Mouse (Mus musculus): ENCODE results near the gene Fggy. TPM values are rescaled to one million over a fixed set of nuclear protein-coding genes. Genes with fewer than 3 reads are reported as not detected.

The Fggy gene
- total RNA-seq, 4 experiments from 2014 or later, result 13.7 to 19.1 (median 17.5) TPM

DNA sequence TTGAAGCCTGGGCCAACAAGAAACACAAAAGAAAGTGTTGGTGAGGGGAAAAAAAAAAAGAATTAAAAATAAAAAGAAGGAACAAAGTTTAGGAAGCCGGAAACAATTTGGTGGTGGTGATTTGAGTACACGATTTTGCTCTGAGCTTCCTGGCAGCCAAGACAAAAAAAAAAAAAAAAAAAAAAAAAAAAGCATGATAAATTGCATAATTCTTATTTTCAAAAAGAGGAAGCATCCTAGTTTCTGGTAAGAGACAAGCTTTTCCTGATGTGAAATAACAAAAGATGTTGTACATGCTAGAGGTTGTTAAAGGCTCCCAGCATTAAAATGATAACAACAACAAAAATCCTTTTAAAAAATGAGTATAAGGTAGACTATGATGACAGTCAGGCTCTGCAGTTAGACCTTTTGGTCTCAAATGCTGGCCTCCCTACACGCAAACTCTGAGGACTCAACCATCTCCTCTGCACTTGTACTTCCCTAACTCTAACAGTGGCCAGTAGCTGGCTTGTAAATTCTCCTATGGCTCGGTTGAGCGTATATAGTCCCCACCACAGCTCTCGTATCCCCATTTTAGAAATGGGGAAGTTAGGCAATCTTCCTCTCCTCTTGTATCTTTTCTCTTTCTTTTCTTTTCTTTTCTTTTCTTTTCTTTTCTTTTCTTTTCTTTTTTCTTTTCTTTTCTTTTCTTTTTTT is 292.9 kb downstream of the Fggy start:
- no peak for DNase-seq (ENCODE audit: low spot score in 2 of 2)

GRCm38 (mm10) chr4:95852257-95852656 is 294.9 kb downstream of the Fggy start:
- DNase-seq (ENCODE audit: low spot score in 2 of 2), result no peak

- peak; percentile 9 to 35 for DNase-seq (ENCODE audit: low spot score in 2 of 2)
Observed at GRCm38 (mm10) chr4:95856008-95856407, 298.7 kb downstream of the Fggy start.

GRCm38 (mm10) chr4:95860601-95861000 is 303.3 kb downstream of the Fggy start:
- no peak for DNase-seq (ENCODE audit: low spot score in 2 of 2)

GRCm38 (mm10) chr4:95861074-95861473 is 303.8 kb downstream of the Fggy start:
- no peak for DNase-seq (ENCODE audit: low spot score in 2 of 2)

GRCm38 (mm10) chr4:95861741-95862155 is 304.4 kb downstream of the Fggy start:
- no peak for DNase-seq (ENCODE audit: low spot score in 2 of 2)

DNA sequence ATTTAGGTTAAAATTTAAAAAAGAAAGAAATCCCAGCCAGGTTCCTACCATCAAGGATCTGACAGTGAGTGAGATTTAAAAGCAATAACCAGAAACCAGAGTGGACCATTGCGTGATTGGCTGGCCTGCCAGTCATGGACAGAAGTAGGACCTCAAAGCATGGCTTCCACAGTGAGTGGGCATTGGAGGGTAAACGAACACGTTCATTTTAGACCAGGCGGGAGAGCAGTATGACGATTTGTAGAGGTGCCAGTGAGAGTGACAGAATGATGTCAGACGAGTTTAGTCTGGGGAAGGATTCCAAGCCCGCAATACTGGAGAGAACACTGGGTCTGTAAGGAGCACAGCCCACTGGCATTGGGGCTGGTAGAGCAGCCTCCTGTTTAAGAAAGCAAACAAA is 305.0 kb downstream of the Fggy start:
- DNase-seq (ENCODE audit: low spot score in 2 of 2), result no peak

DNA sequence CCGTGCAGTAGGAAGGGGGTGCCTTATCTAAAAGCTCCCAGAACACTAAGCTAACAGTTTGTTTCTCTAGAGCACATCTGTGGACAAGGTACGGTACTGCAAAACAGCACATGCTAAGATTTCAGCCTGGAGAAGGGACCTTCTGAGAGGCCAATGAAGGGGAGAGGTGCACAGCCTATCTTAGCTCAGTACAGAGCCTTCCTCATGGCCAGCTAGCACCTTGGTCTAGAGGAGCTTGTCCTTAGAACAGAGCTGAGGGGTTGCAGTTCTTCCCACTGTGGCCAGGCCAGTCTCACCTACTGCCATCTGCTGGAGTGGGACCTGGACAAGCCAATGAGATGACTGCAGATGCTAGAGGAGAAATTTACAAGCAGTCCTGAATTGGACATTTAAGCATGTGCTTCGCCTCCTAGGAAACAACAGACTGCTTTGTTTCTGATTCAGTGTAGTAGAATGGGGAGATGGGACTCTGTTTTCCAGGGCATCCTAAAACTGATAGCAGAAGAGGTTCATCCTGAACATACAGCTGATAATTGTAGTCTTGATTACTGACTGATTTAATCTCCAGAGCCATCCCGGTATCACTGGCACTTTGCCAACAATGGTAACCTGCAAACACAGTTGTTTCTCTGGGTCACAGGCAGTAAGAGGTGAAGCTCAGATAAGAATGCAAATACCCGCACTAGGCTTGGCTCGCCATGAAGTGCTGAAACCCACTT is 305.6 kb downstream of the Fggy start:
- DNase-seq (ENCODE audit: low spot score in 2 of 2), result peak in 1 of 2 experiments; percentile 14

DNA sequence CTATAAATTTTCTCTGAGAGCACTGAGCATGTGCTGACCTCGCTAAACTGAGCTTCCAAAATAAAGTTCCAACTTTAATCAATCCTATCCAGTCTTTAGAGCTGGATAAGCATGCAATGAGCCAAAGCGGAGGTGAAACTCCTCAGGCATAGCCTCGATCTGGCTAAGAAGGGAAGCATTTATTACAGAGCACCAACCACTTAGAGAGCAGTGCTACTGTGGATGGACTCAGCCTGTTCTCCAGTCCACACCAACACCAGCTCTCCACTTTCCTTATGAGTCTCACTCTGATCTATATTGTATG is 306.1 kb downstream of the Fggy start:
- no peak for DNase-seq (ENCODE audit: low spot score in 2 of 2)

GRCm38 (mm10) chr4:95865251-95865650 is 307.9 kb downstream of the Fggy start:
- DNase-seq (ENCODE audit: low spot score in 2 of 2), result no peak

GRCm38 (mm10) chr4:95865882-95866281 is 308.6 kb downstream of the Fggy start:
- DNase-seq (ENCODE audit: low spot score in 2 of 2), result no peak

- no peak for DNase-seq (ENCODE audit: low spot score in 2 of 2)
Observed at GRCm38 (mm10) chr4:95867103-95867502, 309.8 kb downstream of the Fggy start.

DNA sequence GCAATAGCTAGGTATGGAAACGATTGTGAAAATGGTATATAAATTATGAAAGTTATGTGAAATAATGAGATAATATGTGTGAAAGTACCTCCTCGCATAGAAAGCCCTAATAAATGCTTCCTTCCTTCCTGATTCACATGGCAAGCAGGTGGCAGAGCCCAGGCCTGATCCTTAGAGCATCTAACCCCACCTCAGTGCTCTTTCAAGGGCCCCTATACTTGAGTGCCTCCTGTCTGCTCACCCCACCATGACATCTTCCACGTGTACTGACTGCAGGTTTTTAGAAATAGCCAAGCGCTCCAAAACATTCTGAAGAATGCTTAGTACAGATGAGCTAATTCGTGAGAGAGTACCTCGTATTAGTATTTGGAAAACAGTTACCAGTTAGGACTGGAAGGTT is 311.0 kb downstream of the Fggy start:
- no peak for DNase-seq (ENCODE audit: low spot score in 2 of 2)

- peak; percentile 26 to 76 for DNase-seq (ENCODE audit: low spot score in 2 of 2)
Observed at GRCm38 (mm10) chr4:95871216-95871881, 314.0 kb downstream of the Fggy start.

- DNase-seq (ENCODE audit: low spot score in 2 of 2), result no peak
Observed at GRCm38 (mm10) chr4:95875896-95876295, 318.6 kb downstream of the Fggy start.

GRCm38 (mm10) chr4:95877436-95877835 is 320.1 kb downstream of the Fggy start:
- DNase-seq (ENCODE audit: low spot score in 2 of 2), result no peak

GRCm38 (mm10) chr4:95881751-95882350 is 324.5 kb downstream of the Fggy start:
- DNase-seq (ENCODE audit: low spot score in 2 of 2), result no peak

GRCm38 (mm10) chr4:95884184-95885145 is 327.2 kb downstream of the Fggy start:
- no peak for DNase-seq (ENCODE audit: low spot score in 2 of 2)

DNA sequence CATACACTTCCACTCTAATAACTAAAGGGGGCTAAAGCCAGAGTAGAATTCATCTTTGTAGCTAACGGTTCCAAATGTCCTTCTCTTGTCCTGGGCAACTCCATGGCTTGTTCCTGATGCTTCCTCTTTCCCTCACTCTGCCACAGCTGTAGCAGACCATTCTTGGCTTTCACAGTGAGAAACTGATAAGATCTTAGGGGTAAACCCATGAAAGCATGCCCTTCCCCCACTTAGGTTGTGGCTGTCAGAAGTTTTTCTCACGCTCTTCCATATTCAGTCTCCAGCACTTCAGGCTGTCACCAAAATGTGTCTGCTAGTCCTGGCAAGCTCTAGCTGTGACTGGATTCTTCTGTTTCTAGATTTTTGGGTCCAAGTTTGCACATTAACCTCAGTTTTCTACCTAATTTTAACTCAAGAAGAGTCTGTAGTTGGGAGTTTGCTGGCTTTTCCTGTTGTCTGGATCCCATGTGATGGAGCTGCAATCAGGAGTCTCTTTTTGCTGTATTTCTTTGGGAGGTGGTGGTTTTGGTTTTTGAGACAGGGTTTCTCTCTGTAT is 338.0 kb downstream of the Fggy start:
- DNase-seq (ENCODE audit: low spot score in 2 of 2), result no peak

- no peak for DNase-seq (ENCODE audit: low spot score in 2 of 2)
Observed at GRCm38 (mm10) chr4:95896571-95896970, 339.3 kb downstream of the Fggy start.
